Mouse (Mus musculus) liver, embryonic 15.5 days (tissue): ENCODE results near the gene Ccdc12. TPM values are rescaled to one million over a fixed set of nuclear protein-coding genes. Genes with fewer than 3 reads are reported as not detected.
A peak's percentile ranks its signal among the peaks of the same experiment; 100 is the strongest.

Experiments used
- ATAC-seq: fragments of 200-750 bp; cut with Nextera tagmentation; 2 replicates; pipeline ENCODE4 v1.8.0; 2017; ENCODE audit warnings: moderate number of reproducible peaks, mild to moderate bottlenecking, moderate library complexity; ENCODE audit not compliant: insufficient read depth
- H3K27ac ChIP-seq: fragments of 300-500 bp; sonication (generic); replicated peaks from 2 replicates; pipeline ENCODE4 v1.5.1; 2015; ENCODE audit warnings: mild to moderate bottlenecking, inconsistent platforms
- H3K27me3 ChIP-seq: fragments of 300-500 bp; sonication (generic); 2 replicates; pipeline ENCODE4 v1.6.1; 2015; ENCODE audit warnings: mild to moderate bottlenecking, inconsistent platforms
- H3K36me3 ChIP-seq: fragments of 300-500 bp; sonication (generic); replicated peaks from 2 replicates; pipeline ENCODE4 v1.6.1; 2015; ENCODE audit warnings: moderate library complexity, mild to moderate bottlenecking, inconsistent platforms
- H3K4me1 ChIP-seq: fragments of 300-500 bp; sonication (generic); replicated peaks from 2 replicates; pipeline ENCODE4 v1.6.1; 2015; ENCODE audit warnings: inconsistent platforms
- H3K4me2 ChIP-seq: fragments of 300-500 bp; sonication (generic); 2 replicates; pipeline ENCODE4 v1.6.1; 2015; ENCODE audit warnings: moderate library complexity, mild to moderate bottlenecking, inconsistent platforms
- H3K4me3 ChIP-seq: fragments of 300-500 bp; sonication (generic); replicated peaks from 2 replicates; pipeline ENCODE4 v1.5.1; 2015; ENCODE audit warnings: mild to moderate bottlenecking, inconsistent platforms
- H3K9ac ChIP-seq: fragments of 300-500 bp; sonication (generic); 2 replicates; pipeline ENCODE4 v1.6.1; 2015; ENCODE audit warnings: moderate library complexity, mild to moderate bottlenecking, inconsistent platforms
- H3K9me3 ChIP-seq: fragments of 300-500 bp; sonication (generic); replicated peaks from 2 replicates; pipeline ENCODE4 v1.6.1; 2016; ENCODE audit warnings: inconsistent platforms
- WGBS: fragments of 180-500 bp; shearing (Covaris S2); methylation state at CpG from one replicate; pipeline ENCODE4 v1.1.7; 2015; ENCODE audit warnings: mixed read lengths; ENCODE audit not compliant: insufficient replicate concordance; 5-methylcytosine and 5-hydroxymethylcytosine counted together
- polyA plus RNA-seq: library from polyadenylated mRNA; unstranded; fragments of >200 nt; fragmentation: Nextera tagmentation; extraction: Ambion mirVana; gene quantifications from 2 replicates; pipeline ENCODE4 v1.2.1, GENCODE M21; 2015

Gene Ccdc12
- polyA plus RNA-seq, 1 experiment from 2014 or later: 60.9 TPM

DNA sequence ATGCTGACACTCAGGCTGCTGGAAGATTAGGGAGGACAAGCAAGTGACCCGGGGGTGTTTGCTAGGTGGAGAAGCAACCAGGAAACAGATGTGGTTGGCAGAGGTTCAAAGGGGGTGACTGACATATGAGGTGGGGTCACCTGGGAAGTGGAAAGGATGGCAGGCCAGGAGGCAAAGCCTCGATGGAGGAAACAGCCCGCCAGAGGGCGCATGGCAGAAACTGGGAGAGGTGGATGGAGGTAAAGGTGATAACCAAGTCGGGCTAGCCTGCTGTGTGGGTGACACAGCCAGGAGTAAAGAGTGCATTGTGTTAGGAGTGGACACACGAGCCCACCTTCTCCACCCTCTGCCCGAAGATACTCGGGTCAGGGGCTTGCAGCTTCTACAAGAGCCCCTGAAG lies 73.5 kb downstream of the Ccdc12 start:
- no peaks in the 10 kb centered on the region for H3K36me3 ChIP-seq
- no peak overlapping the region for H3K27ac ChIP-seq
- no peaks in the 10 kb centered on the region for H3K9me3 ChIP-seq
- no peak overlapping the region for H3K4me2 ChIP-seq
- no peak for ATAC-seq
- WGBS: 5% methylated on average over 8 of the region's 8 CpGs
- H3K9ac ChIP-seq: no peak overlapping the region
- H3K4me3 ChIP-seq: no peak overlapping the region
- peaks cover 88% of the 10 kb centered on the region for H3K27me3 ChIP-seq
- H3K4me1 ChIP-seq: peaks cover 22% of the 10 kb centered on the region

DNA sequence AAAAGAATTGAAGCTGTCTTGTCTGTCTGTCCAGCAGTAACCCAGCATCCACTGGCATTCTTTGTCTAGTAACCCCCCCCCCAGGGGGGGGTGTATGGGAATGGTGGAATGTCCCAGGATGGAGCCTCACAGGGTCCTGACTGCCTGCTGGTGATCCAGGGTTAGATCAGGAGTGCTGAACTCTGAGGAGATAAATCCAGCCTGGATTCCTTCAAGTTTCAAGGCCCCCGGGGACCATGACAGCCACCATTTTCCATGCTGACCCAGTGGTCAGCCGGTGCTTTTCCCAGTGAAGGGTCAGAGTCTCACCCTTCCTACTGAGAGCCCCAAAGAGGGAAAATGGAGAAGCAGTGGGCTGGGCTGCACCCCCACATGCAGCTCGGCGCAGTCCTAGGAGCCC lies 75.6 kb downstream of the Ccdc12 start:
- Histone ChIP-seq H3K9ac (no peak overlapping the region), H3K36me3 (no peaks in the 10 kb centered on the region), H3K4me1 (peaks cover 22% of the 10 kb centered on the region), H3K9me3 (no peaks in the 10 kb centered on the region), H3K4me3 (no peak overlapping the region), H3K27me3 (peaks cover 85% of the 10 kb centered on the region), H3K27ac (no peak overlapping the region), H3K4me2 (peak overlapping the region; percentile 72; the same call in 1 of the 2 replicates)
- WGBS: 65% methylated on average over 4 of the region's 4 CpGs
- no peak for ATAC-seq

DNA sequence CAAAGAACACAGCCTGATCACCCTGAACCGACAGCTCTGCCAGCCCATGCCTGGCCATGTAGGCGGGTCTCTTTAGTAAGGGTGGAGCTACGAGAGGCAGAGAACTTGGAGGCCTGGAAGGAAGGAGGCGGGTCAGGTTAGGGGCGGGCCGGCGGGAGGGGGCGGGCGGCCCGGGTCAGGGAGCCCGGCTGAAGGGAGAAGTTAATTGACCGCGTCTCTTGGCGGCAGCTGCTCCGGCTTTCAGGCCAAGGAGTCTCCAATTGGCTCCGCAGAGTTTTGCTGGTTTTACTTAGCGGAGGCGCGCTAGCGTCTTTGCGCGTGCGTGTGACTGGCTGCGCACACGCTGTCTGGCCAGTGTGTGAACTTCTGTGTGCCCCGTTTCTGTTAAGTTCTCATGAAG lies 76.3 kb downstream of the Ccdc12 start:
- Histone ChIP-seq H3K27me3 (peaks cover 78% of the 10 kb centered on the region), H3K9ac (0 out of 2 replicates have a peak overlapping the region, but pooled peaks have one; percentile 12), H3K27ac (peak overlapping the region; percentile 41; the same call in 1 of the 2 replicates), H3K4me3 (peak overlapping the region; percentile 45), H3K4me2 (peak overlapping the region; percentile 72), H3K36me3 (no peaks in the 10 kb centered on the region), H3K4me1 (peaks cover 22% of the 10 kb centered on the region), H3K9me3 (no peaks in the 10 kb centered on the region)
- ATAC-seq: peak; percentile 74
- under 1% methylated on average over 26 of the region's 26 CpGs for WGBS

DNA sequence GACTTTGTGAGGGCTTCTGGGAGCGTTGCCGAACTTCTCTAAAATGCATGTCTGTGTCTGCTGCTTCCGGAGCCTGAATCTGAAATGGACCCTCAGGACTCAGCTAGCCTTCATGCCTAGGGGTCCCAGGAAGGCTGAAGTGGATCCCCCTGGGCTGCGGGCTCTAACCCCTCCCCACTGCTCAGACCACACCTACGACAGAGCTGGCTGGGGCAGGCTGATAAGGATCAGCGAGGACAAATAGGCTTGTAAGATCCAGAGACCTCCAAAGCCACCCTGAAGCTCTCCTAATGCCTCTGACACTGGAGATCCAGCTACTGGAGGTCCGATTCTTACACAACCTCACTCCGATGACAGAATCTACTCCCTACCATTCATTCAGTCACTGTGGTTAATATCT lies 76.8 kb downstream of the Ccdc12 start:
- peaks cover 73% of the 10 kb centered on the region for H3K27me3 ChIP-seq
- H3K9me3 ChIP-seq: no peaks in the 10 kb centered on the region
- H3K27ac ChIP-seq: peak overlapping the region; percentile 41; the same call in 1 of the 2 replicates
- H3K4me3 ChIP-seq: peak overlapping the region; percentile 45
- WGBS: 6% methylated on average over 8 of the region's 8 CpGs
- H3K9ac ChIP-seq: peak overlapping the region; percentile 12; the same call in 1 of the 2 replicates
- H3K36me3 ChIP-seq: no peaks in the 10 kb centered on the region
- no peak for ATAC-seq
- H3K4me2 ChIP-seq: peak overlapping the region; percentile 72
- H3K4me1 ChIP-seq: peaks cover 22% of the 10 kb centered on the region

DNA sequence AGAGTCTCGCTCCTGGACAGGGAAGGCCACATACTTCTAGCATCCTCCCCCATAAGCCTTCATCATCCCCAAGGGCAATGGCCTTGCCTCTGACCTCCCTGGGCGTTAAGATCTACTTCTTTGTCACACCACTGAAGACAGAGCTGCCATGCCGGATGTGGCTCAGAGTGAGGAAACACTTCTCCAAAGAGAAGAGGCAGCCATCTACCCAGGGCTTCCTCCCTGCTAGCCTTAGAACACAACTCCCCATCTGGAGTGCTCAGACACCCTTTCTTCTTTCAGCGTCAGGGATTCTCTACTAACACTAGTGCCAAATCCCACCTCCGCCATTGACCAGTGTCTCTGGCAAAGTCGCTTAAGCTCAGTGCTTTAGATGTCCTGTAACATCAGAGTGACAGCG lies 77.9 kb downstream of the Ccdc12 start:
- no peak overlapping the region for H3K27ac ChIP-seq
- ATAC-seq: no peak
- WGBS: 49% methylated on average over 7 of the region's 7 CpGs
- H3K4me1 ChIP-seq: peaks cover 22% of the 10 kb centered on the region
- no peak overlapping the region for H3K4me3 ChIP-seq
- H3K9ac ChIP-seq: no peak overlapping the region
- H3K27me3 ChIP-seq: peaks cover 66% of the 10 kb centered on the region
- H3K36me3 ChIP-seq: no peaks in the 10 kb centered on the region
- H3K9me3 ChIP-seq: no peaks in the 10 kb centered on the region
- H3K4me2 ChIP-seq: no peak overlapping the region

- Histone ChIP-seq H3K36me3 (no peaks in the 10 kb centered on the region), H3K9me3 (no peaks in the 10 kb centered on the region), H3K27ac (no peak overlapping the region), H3K4me3 (no peak overlapping the region), H3K4me2 (no peak overlapping the region), H3K9ac (no peak overlapping the region), H3K27me3 (peaks cover 67% of the 10 kb centered on the region), H3K4me1 (peaks cover 22% of the 10 kb centered on the region)
- 56% methylated on average over 9 of the region's 9 CpGs for WGBS
- ATAC-seq: no peak
Measured at GRCm38 (mm10) chr9:110736362-110736761, 80.1 kb downstream of the Ccdc12 start.

DNA sequence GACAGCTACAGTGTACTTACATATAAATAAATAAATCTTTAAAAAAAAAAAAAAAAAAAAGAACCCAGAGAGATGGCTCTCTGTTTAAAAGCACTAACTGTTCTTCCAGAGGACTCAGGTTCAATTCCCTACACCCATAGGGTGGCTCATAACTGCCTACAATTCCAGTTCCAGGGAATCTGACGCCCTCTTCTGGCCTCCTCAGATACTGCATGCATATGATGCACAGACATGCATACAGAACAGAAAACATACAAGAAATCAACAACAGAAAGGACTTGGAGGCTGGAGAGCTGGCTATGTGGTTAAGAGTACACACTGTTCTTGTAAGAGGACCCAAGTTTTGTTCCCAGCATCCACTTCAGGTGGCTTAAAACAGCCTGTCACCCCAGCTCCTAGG lies 81.8 kb downstream of the Ccdc12 start:
- Histone ChIP-seq H3K9me3 (no peaks in the 10 kb centered on the region), H3K9ac (no peak overlapping the region), H3K36me3 (no peaks in the 10 kb centered on the region), H3K27ac (no peak overlapping the region), H3K4me2 (no peak overlapping the region), H3K4me1 (peaks cover 10% of the 10 kb centered on the region), H3K4me3 (no peak overlapping the region), H3K27me3 (peaks cover 77% of the 10 kb centered on the region)
- no peak for ATAC-seq
- WGBS: 14% methylated on average over 1 of the region's 1 CpGs

DNA sequence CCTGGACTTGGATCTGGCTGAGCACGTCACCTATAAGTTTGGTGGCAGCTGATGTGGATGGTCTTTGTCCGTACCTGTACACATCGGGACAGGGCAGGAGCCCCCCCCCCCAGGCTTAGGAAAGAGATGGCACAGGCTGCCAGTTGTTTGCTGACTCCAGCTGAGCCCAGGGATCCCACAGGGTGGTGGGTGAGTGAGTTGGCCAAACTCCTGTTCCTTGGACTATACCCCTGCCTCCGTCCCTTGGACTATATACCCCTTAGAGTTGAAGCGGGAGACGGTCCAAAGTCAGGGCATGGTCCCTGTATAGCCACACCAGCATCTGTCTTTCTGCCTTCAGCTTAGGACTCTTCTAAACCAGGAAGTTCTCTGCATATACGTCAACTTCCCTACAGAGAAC lies 83.7 kb downstream of the Ccdc12 start:
- H3K27me3 ChIP-seq: peaks cover 77% of the 10 kb centered on the region

DNA sequence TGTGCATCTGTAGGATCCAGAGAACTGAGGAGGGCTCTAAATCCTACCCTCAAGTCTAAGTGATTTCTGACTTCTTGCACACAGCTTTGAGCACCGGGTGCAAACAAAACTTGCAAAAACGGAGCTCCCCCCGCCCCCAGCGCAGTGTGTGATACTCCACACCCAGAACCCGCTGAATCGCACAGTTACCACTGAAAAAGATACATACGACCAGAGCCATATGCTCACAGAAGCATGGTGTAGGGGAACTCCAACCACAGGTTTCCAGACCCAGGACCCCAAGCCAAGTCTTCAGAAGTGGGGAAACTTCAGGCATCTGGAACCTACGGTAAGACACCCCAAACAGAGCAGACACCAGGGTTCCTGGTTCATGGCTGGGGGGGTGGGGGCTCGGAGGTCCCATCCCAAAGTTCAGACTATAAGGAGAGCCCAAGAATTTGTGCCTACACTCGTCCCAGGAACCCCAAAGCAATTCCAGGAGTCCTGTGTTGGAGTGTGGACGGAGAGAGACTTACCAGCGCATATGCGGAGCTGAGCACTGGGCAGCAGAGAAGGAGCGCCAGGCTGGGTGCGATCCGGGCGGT lies 85.5 kb downstream of the Ccdc12 start, which contains the start of gene Myl3:
Gene Myl3 (plus strand): TSS at position 151 of the 584 bp plus-strand sequence.
- Histone ChIP-seq H3K9ac (0 out of 2 replicates have a peak within 1 kb of the TSS, but pooled peaks have one; percentile 8), H3K9me3 (no peaks in the 10 kb centered on the region), H3K27me3 (peaks cover 79% of the 10 kb centered on the region), H3K36me3 (no peaks in the 10 kb centered on the region), H3K4me2 (peak within 1 kb of the TSS; percentile 68), H3K4me3 (peak within 1 kb of the TSS; percentile 52), H3K4me1 (peaks cover 8% of the 10 kb centered on the region), H3K27ac (no peak within 1 kb of the TSS)
- WGBS: 5% methylated on average over 17 of the region's 17 CpGs
- no peak for ATAC-seq

More for the DNA sequence above, 83.7 kb downstream of the Ccdc12 start:
- 58% methylated on average over 7 of the region's 7 CpGs for WGBS
- peaks cover 8% of the 10 kb centered on the region for H3K4me1 ChIP-seq
- no peaks in the 10 kb centered on the region for H3K36me3 ChIP-seq
- H3K4me3 ChIP-seq: no peak overlapping the region
- H3K9ac ChIP-seq: no peak overlapping the region
- H3K9me3 ChIP-seq: no peaks in the 10 kb centered on the region
- ATAC-seq: no peak
- H3K27ac ChIP-seq: no peak overlapping the region
- no peak overlapping the region for H3K4me2 ChIP-seq

DNA sequence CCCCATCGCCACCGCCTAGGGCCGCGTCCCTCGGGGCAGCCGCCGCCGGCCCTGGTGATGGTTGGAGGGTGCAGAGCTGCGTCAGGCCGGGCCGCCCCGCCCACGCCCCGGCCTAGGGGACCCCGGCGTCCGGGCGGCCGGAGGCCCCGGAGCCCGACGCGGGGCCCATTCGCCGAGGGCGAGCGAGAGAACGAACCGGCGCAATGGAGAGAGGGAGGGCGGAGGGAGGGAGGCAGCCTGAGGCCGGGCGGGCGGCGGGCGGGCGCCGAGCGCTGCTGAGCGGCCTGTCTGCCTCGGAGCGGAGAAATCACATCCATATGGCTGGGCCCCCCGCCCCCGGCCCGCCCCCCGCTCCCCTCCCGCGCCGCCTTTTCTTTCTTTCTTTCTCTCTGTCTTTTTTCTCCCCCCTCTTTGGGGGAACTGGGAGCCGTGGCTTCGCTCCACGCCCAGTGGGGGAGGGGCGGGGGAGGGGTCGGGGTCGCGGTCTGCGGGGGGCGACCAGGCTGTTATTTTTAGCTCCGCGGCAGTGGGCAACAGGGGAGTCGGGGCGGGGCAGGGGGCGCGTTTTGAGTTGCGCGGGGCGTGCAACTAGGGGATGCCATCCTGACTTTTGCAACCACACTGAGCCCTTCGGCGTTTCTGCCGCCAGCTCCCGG lies 86.1 kb downstream of the Ccdc12 start:
- Histone ChIP-seq H3K27ac (no peak overlapping the region), H3K4me2 (peak overlapping the region; percentile 68), H3K4me3 (peak overlapping the region; percentile 52), H3K27me3 (peaks cover 80% of the 10 kb centered on the region), H3K4me1 (peaks cover 8% of the 10 kb centered on the region), H3K9me3 (no peaks in the 10 kb centered on the region), H3K9ac (0 out of 2 replicates have a peak overlapping the region, but pooled peaks have one; percentile 8), H3K36me3 (no peaks in the 10 kb centered on the region)
- under 1% methylated on average over 66 of the region's 71 CpGs for WGBS
- no peak for ATAC-seq

DNA sequence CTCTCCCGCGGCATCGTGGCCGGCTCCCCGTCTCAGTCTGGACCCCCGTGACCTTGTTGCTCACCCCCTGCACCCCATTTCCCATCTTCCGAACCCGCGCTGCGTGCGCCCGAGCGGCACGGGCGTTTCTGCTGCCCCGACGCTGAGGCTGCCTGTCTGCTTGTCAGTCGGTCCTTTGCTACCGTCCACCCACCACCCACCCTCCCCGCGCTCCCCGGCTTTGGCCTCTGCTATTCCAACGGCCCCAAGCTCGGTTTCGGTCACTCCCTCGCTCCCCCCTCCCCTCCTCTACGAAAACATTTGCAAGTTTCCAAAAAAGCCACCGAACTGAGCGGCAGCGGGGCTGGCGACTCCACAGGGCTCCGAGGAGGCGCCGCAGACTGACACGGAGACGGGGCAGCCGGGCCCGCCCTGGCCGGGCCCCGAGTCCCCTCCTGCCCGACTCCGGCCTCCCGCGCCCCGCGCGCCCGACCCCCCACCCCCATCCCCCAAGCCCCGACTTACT lies 86.7 kb downstream of the Ccdc12 start:
- Histone ChIP-seq H3K27ac (no peak overlapping the region), H3K4me1 (peaks cover 8% of the 10 kb centered on the region), H3K4me2 (peak overlapping the region; percentile 68), H3K4me3 (peak overlapping the region; percentile 52), H3K9ac (0 out of 2 replicates have a peak overlapping the region, but pooled peaks have one; percentile 8), H3K9me3 (no peaks in the 10 kb centered on the region), H3K36me3 (no peaks in the 10 kb centered on the region), H3K27me3 (peaks cover 80% of the 10 kb centered on the region)
- WGBS: under 1% methylated on average over 49 of the region's 49 CpGs
- no peak for ATAC-seq
